Mouse (Mus musculus) myocyte (in vitro differentiated cells): ENCODE measurements at regions not wholly inside any gene's neighbourhood (a gene's known extent, or its start where the extent isn't known, plus 50 kb on each side); places are given as distances from the start of the nearest gene placed in this dataset.

Source experiments
- MAX ChIP-seq: IDR thresholded peaks from one replicate; pipeline ENCODE4 v1.6.1; 2011; ENCODE audit warnings: low read depth, mild to moderate bottlenecking, control low read depth
- POLR2AphosphoS2 ChIP-seq: IDR thresholded peaks from one replicate; pipeline ENCODE4 v1.6.1; 2011; ENCODE audit warnings: low read depth, control low read depth; ENCODE audit not compliant: insufficient read length
- REST ChIP-seq: IDR thresholded peaks from one replicate; pipeline ENCODE4 v1.6.1; 2011; ENCODE audit warnings: mild to moderate bottlenecking, control low read depth, moderate library complexity; ENCODE audit not compliant: insufficient read depth, insufficient read length
- USF1 ChIP-seq: IDR thresholded peaks from one replicate; pipeline ENCODE4 v1.6.1; 2011; ENCODE audit warnings: low read depth, mild to moderate bottlenecking, control low read depth, moderate library complexity

DNA sequence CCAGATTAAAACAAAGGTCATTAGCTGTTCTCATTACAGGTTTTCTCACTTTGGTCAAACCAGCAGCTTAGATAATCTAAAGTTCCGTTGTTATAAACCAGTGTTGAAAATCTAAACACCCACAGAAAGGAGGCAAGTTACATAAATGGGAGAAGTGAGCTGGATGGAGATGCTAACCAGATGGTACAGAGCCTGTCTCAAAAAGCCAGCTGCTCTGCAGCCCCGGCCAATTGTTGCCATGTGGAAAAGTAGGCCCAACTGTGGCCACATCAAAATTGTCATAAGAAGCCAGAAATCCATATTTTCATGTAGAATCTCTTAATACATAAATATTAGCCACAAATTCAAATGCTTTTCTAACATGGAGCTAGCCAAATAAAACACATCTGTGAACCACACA lies 188.9 kb upstream of the 1810046K07Rik start:
- no peak for TF ChIP-seq USF1
- no peak for TF ChIP-seq REST
- no peak for TF ChIP-seq MAX
- no peak for TF ChIP-seq POLR2AphosphoS2
